Mouse (Mus musculus): Measurements from ENCODE around the gene Nudt4. TPM values are rescaled to one million over a fixed set of nuclear protein-coding genes. Genes with fewer than 3 reads are reported as not detected.

Nudt4 gene
- total and polyA plus RNA-seq, 3 experiments: 23.7 to 67.4 (median 39.2) TPM

DNA sequence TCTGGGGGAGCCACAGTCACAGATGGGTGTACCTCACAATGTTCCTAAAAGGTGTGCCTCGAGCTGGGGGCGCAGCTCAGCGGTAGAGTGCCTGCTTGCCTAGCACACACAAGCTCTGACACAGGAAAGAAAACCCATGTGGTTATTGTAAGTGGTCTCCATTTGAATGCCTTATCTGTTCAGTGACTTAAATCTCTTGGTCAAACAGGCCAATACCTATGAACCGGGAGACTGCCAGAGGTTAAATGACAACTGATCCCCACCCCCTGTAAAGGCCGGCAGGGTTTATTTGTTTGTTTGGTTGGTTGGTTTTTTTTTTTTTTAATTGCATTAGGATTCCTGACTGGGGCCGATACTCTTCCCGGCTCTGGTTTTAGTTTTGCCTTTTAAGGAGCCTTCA is 4.5 kb downstream of the Nudt4 start:
- Histone ChIP-seq H3K79me2 (replicated peaks; ENCODE audit: control insufficient read depth, extremely low read depth, insufficient read depth, poor library complexity, severe bottlenecking) (peaks cover 44% of the 10 kb centered on the region), H3K4me2 (ENCODE audit: insufficient read depth, low read depth, poor library complexity, severe bottlenecking) (no peak overlapping the region), H3K27me3 (replicated peaks) (no peaks in the 10 kb centered on the region), H3K4me3 (replicated peaks in 1 of 3; ENCODE audit: low read depth in 2 of 3, low read length in 2 of 3, poor library complexity in 1 of 3) (no peak overlapping the region), H3K9ac (ENCODE audit: insufficient read depth, low read depth) (no peak overlapping the region), H3K4me1 (ENCODE audit: control insufficient read depth in 1 of 2, insufficient read depth in 2 of 2) (peaks cover 4 to 31% of the 10 kb centered on the region in 2 experiments), H3K9me3 (replicated peaks; ENCODE audit: low read length) (no peaks in the 10 kb centered on the region), H3K36me3 (replicated peaks in 1 of 2; ENCODE audit: control insufficient read depth in 1 of 2, insufficient read depth in 1 of 2, low read length in 1 of 2) (peaks cover 3 to 41% of the 10 kb centered on the region in 2 experiments), H3K27ac (ENCODE audit: insufficient read depth, low read depth) (no peak overlapping the region)
- TF ChIP-seq USF2 (conservative IDR thresholded peaks at IDR 0.05; ENCODE audit: low read depth, low read length) (no peak), ZKSCAN1 (IDR thresholded peaks at IDR 0.05; ENCODE audit: borderline replicate concordance, low read depth, low read length) (no peak), TCF12 (IDR thresholded peaks at IDR 0.05; ENCODE audit: low read depth, low read length) (no peak), NRF1 (IDR thresholded peaks at IDR 0.05; ENCODE audit: low read depth, low read length) (no peak), JUND (conservative IDR thresholded peaks at IDR 0.05; ENCODE audit: low read depth, low read length) (no peak), E2F4 (IDR thresholded peaks at IDR 0.05; ENCODE audit: insufficient replicate concordance, low read depth, low read length) (no peak), ZNF384 (IDR thresholded peaks at IDR 0.05; ENCODE audit: low read depth, low read length) (no peak), MAFK (IDR thresholded peaks at IDR 0.05; ENCODE audit: insufficient replicate concordance, low read length) (no peak), GABPA (IDR thresholded peaks at IDR 0.05; ENCODE audit: insufficient replicate concordance, low read depth, low read length) (no peak), MYC (IDR thresholded peaks at IDR 0.05; ENCODE audit: low read depth, low read length) (no peak), MXI1 (IDR thresholded peaks at IDR 0.05; ENCODE audit: low read depth, low read length) (no peak)
- DNase-seq (ENCODE audit: extremely low read depth): no peak
- dilution Hi-C loops (cut with MboI; ENCODE audit: extremely low pct_ligation_motif_present, extremely low pct_unique_long_range_greater_than_20kb, low sequenced_read_pairs): no loop called here
- in situ Hi-C loops (cut with MboI; ENCODE audit: low pct_ligation_motif_present, low pct_unique_long_range_greater_than_20kb, low sequenced_read_pairs): loop anchor here (5.0 to 25.0 kb wide), 3 partner anchors 303 to 478 kb away; no protein-coding TSS in a partner anchor

DNA sequence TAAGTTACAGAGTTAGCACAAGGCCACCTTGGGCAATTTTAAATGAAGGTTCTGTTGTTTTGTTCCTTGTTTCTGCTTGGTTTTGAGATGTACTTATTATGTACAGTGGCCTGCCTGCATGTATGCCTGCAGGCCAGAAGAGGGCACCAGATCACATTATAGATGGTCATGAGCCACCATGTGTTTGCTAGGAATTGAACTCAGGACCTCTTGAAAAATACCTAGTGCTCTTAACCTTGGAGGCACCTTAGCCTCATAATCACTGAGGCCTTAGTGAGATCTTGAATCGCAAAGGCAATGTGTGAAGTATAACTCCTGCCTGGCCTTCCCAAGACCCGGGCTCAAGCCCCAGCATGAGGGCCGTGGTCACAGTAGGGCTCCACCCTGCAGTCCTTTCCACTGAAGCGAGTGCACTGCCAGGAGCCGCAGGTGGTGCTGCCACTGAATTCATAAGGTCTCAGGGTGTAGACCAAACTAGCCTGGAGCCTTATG is 6.6 kb downstream of the Nudt4 start:
- no peaks in the 10 kb centered on the region for H3K9me3 ChIP-seq (replicated peaks; ENCODE audit: low read length)
- peaks cover 3 to 58% of the 10 kb centered on the region in 2 experiments for H3K36me3 ChIP-seq (replicated peaks in 1 of 2; ENCODE audit: control insufficient read depth in 1 of 2, insufficient read depth in 1 of 2, low read length in 1 of 2)
- in situ Hi-C loops (cut with MboI; ENCODE audit: low pct_ligation_motif_present, low pct_unique_long_range_greater_than_20kb, low sequenced_read_pairs) (loop anchor here (5.0 to 25.0 kb wide), 3 partner anchors 305 to 480 kb away; no protein-coding TSS in a partner anchor), dilution Hi-C loops (cut with MboI; ENCODE audit: extremely low pct_ligation_motif_present, extremely low pct_unique_long_range_greater_than_20kb, low sequenced_read_pairs) (no loop called here)
- no peak overlapping the region for H3K4me2 ChIP-seq (ENCODE audit: insufficient read depth, low read depth, poor library complexity, severe bottlenecking)
- peak; percentile 76 for TF ChIP-seq RAD21 (IDR thresholded peaks at IDR 0.05; ENCODE audit: low read depth, low read length)
- peak; percentile 81 for TF ChIP-seq SMC3 (IDR thresholded peaks at IDR 0.05; ENCODE audit: low read depth, low read length)
- no peak for TF ChIP-seq ELF1 (IDR thresholded peaks at IDR 0.05; ENCODE audit: low read depth, low read length)
- TF ChIP-seq TBP (conservative IDR thresholded peaks at IDR 0.05; ENCODE audit: low read depth, low read length): no peak
- TF ChIP-seq CTCF (conservative IDR thresholded peaks at IDR 0.05 in 1 of 2, IDR thresholded peaks at IDR 0.05 in 1 of 2; ENCODE audit: low read depth in 2 of 2, low read length in 2 of 2): peak; percentile 66 to 80
- peak; percentile 76; the same call in 1 of the 2 replicates for TF ChIP-seq MYC (IDR thresholded peaks at IDR 0.05; ENCODE audit: low read depth, low read length)
- H3K9ac ChIP-seq (ENCODE audit: insufficient read depth, low read depth): no peak overlapping the region
- no peak overlapping the region for H3K27ac ChIP-seq (ENCODE audit: insufficient read depth, low read depth)
- H3K4me1 ChIP-seq (ENCODE audit: control insufficient read depth in 1 of 2, insufficient read depth in 2 of 2): peaks cover 4 to 41% of the 10 kb centered on the region in 2 experiments
- peak; percentile 33 for DNase-seq (ENCODE audit: extremely low read depth)
- no peaks in the 10 kb centered on the region for H3K27me3 ChIP-seq (replicated peaks)
- peaks cover 35% of the 10 kb centered on the region for H3K79me2 ChIP-seq (replicated peaks; ENCODE audit: control insufficient read depth, extremely low read depth, insufficient read depth, poor library complexity, severe bottlenecking)
- H3K4me3 ChIP-seq (replicated peaks in 1 of 3; ENCODE audit: low read depth in 2 of 3, low read length in 2 of 3, poor library complexity in 1 of 3): no peak overlapping the region
